11 mouse cellular contexts compared by ENCODE assay signal in the genomic region with DNA sequence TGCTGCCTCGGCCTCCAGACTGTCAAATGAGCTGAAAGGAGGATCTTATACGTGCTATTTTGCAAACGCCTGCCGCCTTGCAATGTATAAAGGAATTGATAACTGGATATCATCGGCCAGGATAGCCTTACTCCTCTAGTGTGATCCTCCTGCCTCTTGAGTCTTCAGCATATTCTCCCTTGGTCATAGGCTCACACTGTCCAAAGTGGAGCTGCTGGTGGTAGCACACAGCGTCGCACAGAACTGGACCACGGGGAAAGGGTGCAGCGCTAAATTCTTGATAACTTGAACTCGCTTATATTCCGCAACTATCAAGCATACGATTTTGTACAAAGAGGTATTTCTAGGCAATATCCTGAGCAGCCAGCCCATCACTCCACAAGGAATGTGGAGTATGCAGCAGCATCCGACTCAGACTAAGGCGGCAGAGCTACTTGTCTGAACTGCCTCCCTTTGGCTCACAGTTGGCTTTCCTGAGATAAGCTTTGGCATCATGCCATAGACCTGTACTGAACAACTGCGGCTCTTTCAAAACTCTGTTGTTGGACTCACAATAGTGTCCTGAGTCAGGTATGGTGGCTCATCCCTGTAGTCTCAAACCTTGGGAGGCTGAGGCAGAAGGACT. TPM values are rescaled to one million over a fixed set of nuclear protein-coding genes. Genes with fewer than 3 reads are reported as not detected.
A peak's percentile ranks its signal among the peaks of the same experiment; 100 is the strongest.
DNase-seq lines count a peak whose midpoint lies in the region; ATAC-seq lines count a peak whose summit lies in the region.
"Had no signal": no experiment of that assay in that cellular context is flagged by ENCODE, and none has a peak within 500 bp of the region (broad histone marks: within the 10 kb centered on the region; RNA-seq: fewer than 3 reads in every experiment).

No protein-coding gene starts in this region.

- no peaks in the 10 kb centered on the region for H3K27me3 ChIP-seq in heart, embryonic 10.5 days (ENCODE audit: insufficient read depth, poor library complexity, severe bottlenecking)
- H3K27me3 ChIP-seq in lung, embryonic 15.5 days, result no peaks in the 10 kb centered on the region
- H3K27me3 ChIP-seq in embryonic facial prominence, embryonic 13.5 days, result no peaks in the 10 kb centered on the region
- no peaks in the 10 kb centered on the region for H3K27me3 ChIP-seq in liver, embryonic 11.5 days (replicated peaks; ENCODE audit: control insufficient read depth, insufficient read depth, low read length)

- no peak overlapping the region for H3K9ac ChIP-seq in lung, embryonic 15.5 days
- 0 out of 2 replicates have a peak overlapping the region, but pooled peaks have one; percentile 16 for H3K9ac ChIP-seq in embryonic facial prominence, embryonic 13.5 days
- no peak overlapping the region for H3K9ac ChIP-seq in liver, embryonic 11.5 days (ENCODE audit: low read depth, low read length)
- H3K9ac ChIP-seq: liver, postnatal 0 days had no signal

- peak; percentile 59; the same call in 1 of the 2 replicates for ATAC-seq in lung, embryonic 15.5 days (ENCODE audit: borderline replicate concordance, extremely low read depth, low FRiP score, low TSS enrichment)
- no peak for ATAC-seq in embryonic facial prominence, embryonic 13.5 days (ENCODE audit: insufficient number of reproducible peaks, insufficient read depth, low FRiP score, low TSS enrichment, low read depth)
- ATAC-seq in liver, embryonic 11.5 days (replicated peaks; ENCODE audit: low FRiP score), result no peak
- ATAC-seq: forebrain, embryonic 16.5 days; liver, postnatal 0 days had no signal

- H3K36me3 ChIP-seq in heart, embryonic 10.5 days, result peaks cover 7% of the 10 kb centered on the region; the same call in 1 of the 2 replicates
- 0 out of 2 replicates have a peak, but pooled peaks cover 3% of the 10 kb centered on the region for H3K36me3 ChIP-seq in lung, embryonic 15.5 days
- peaks cover 10% of the 10 kb centered on the region; the same call in 1 of the 2 replicates for H3K36me3 ChIP-seq in embryonic facial prominence, embryonic 13.5 days
- H3K36me3 ChIP-seq in liver, embryonic 11.5 days (ENCODE audit: control insufficient read depth, insufficient read depth, low read length), result no peaks in the 10 kb centered on the region

- H3K4me3 ChIP-seq in heart, embryonic 10.5 days, result peak overlapping the region; percentile 36; the same call in 1 of the 2 replicates
- no peak overlapping the region for H3K4me3 ChIP-seq in lung, embryonic 15.5 days
- H3K4me3 ChIP-seq in embryonic facial prominence, embryonic 13.5 days, result no peak overlapping the region
- no peak overlapping the region for H3K4me3 ChIP-seq in liver, embryonic 11.5 days (ENCODE audit: low read depth, low read length)

- intact Hi-C loops in heart, postnatal 25 days (cut with DNase I), result no loop called here

- H3K27ac ChIP-seq in heart, embryonic 10.5 days, result 0 out of 2 replicates have a peak overlapping the region, but pooled peaks have one; percentile 17
- H3K27ac ChIP-seq in lung, embryonic 15.5 days, result no peak overlapping the region
- H3K27ac ChIP-seq in embryonic facial prominence, embryonic 13.5 days, result 0 out of 2 replicates have a peak overlapping the region, but pooled peaks have one; percentile 12
- H3K27ac ChIP-seq in liver, embryonic 11.5 days (ENCODE audit: low read depth, low read length), result no peak overlapping the region

- H3K4me2 ChIP-seq in lung, embryonic 15.5 days, result no peak overlapping the region
- 0 out of 2 replicates have a peak overlapping the region, but pooled peaks have one; percentile 9 for H3K4me2 ChIP-seq in embryonic facial prominence, embryonic 13.5 days
- H3K4me2 ChIP-seq in liver, embryonic 11.5 days, result no peak overlapping the region

- no peak for DNase-seq in heart, embryonic 10.5 days (ENCODE audit: low spot score)
- DNase-seq in heart, postnatal 25 days (ENCODE audit: low spot score), result no peak
- DNase-seq in lung, postnatal 14 days, result no peak
- peak; percentile 27 for DNase-seq in lung, postnatal 36 days
- no peak for DNase-seq in liver, embryonic 11.5 days (ENCODE audit: low spot score)
- no peak for DNase-seq in left cerebral cortex, adult 18-20 months (ENCODE audit: low spot score in 2 of 2)
- DNase-seq: liver, postnatal 0 days; thymus, adult 18-20 months had no signal

- WGBS in heart, embryonic 10.5 days, result 52% methylated on average over 15 of the region's 15 CpGs
- 49% methylated on average over 15 of the region's 15 CpGs for WGBS in lung, embryonic 15.5 days
- WGBS in embryonic facial prominence, embryonic 13.5 days, result 72% methylated on average over 15 of the region's 15 CpGs
- WGBS in liver, embryonic 11.5 days, result 71% methylated on average over 15 of the region's 15 CpGs

- peaks cover 24% of the 10 kb centered on the region for H3K4me1 ChIP-seq in heart, embryonic 10.5 days
- H3K4me1 ChIP-seq in lung, embryonic 15.5 days, result peaks cover 19% of the 10 kb centered on the region
- H3K4me1 ChIP-seq in embryonic facial prominence, embryonic 13.5 days, result peaks cover 36% of the 10 kb centered on the region
- H3K4me1 ChIP-seq in liver, embryonic 11.5 days (replicated peaks; ENCODE audit: control insufficient read depth, insufficient read depth, low read length), result peaks cover 6% of the 10 kb centered on the region; the same call in 1 of the 2 replicates

- no peaks in the 10 kb centered on the region for H3K9me3 ChIP-seq in heart, embryonic 10.5 days
- H3K9me3 ChIP-seq in lung, embryonic 15.5 days, result no peaks in the 10 kb centered on the region
- H3K9me3 ChIP-seq in embryonic facial prominence, embryonic 13.5 days, result no peaks in the 10 kb centered on the region
- H3K9me3 ChIP-seq in liver, embryonic 11.5 days (ENCODE audit: control insufficient read depth, low read length), result no peaks in the 10 kb centered on the region

RNA-seq across cellular contexts. Expression of a gene that starts 18.9 kb away (rescaled TPM):
- polyA plus RNA-seq in heart, embryonic 10.5 days (2016; fragmentation: Nextera tagmentation; extraction: Ambion mirVana), result 24.7 and 38.7 TPM in 2 replicates
- 10 to 100 TPM; 11.1 to 14.3 TPM for total RNA-seq in heart, postnatal 25 days (2021)
- 36.7 and 38.6 TPM in 2 replicates for polyA plus RNA-seq in lung, embryonic 15.5 days (2015; fragmentation: Nextera tagmentation; extraction: Ambion mirVana)
- polyA plus RNA-seq in embryonic facial prominence, embryonic 13.5 days (2015; fragmentation: Nextera tagmentation; extraction: Ambion mirVana), result 138 and 142 TPM in 2 replicates
- 21.3 and 24.7 TPM in 2 replicates for polyA plus RNA-seq in liver, embryonic 11.5 days (2014; fragmentation: Nextera tagmentation; extraction: Ambion mirVana)
- total RNA-seq in left cerebral cortex, adult 18-20 months (2021), result 10 to 100 TPM; 14.1 to 19.4 TPM

Comparison
In these comparisons a context has a peak if more than half of its experiments do, and no peak if none do; other contexts are left out.
1. H3K27ac ChIP-seq: peak in heart, embryonic 10.5 days (single experiment) and embryonic facial prominence, embryonic 13.5 days (single experiment); none in lung, embryonic 15.5 days (single experiment) and liver, embryonic 11.5 days (single experiment).